Mouse (Mus musculus) spleen, adult 2 months (tissue): ENCODE results near the gene Cept1. TPM values are rescaled to one million over a fixed set of nuclear protein-coding genes. Genes with fewer than 3 reads are reported as not detected.

ENCODE experiments used
- DNase-seq, 2 experiments: peaks; one replicate each; pipeline versions ENCODE4 v3.0.0 to v3.0.0-alpha.2; 2012 to 2021; ENCODE audit warnings: low spot score in 2 of 2, low read depth in 1 of 2
- H3K27ac ChIP-seq: fragments of 200-500 bp; 2 replicates; pipeline ENCODE4 v1.5.1; 2012; ENCODE audit warnings: low read length, inconsistent platforms; ENCODE audit not compliant: insufficient read depth
- H3K27me3 ChIP-seq: fragments of 200-500 bp; 2 replicates; pipeline ENCODE4 v1.6.1; 2012; ENCODE audit warnings: mild to moderate bottlenecking, moderate library complexity, low read length, inconsistent platforms; ENCODE audit not compliant: control insufficient read depth, insufficient read depth
- H3K36me3 ChIP-seq: fragments of 200-500 bp; 2 replicates; pipeline ENCODE4 v1.6.1; 2012; ENCODE audit warnings: mild to moderate bottlenecking, low read length, inconsistent platforms; ENCODE audit not compliant: control insufficient read depth, insufficient read depth
- H3K4me1 ChIP-seq: fragments of 200-500 bp; 2 replicates; pipeline ENCODE4 v1.6.1; 2011; ENCODE audit warnings: inconsistent platforms; ENCODE audit not compliant: control insufficient read depth, insufficient read depth, insufficient read length
- H3K4me3 ChIP-seq: fragments of 200-500 bp; 2 replicates; pipeline ENCODE4 v1.5.1; 2011; ENCODE audit warnings: mild to moderate bottlenecking, inconsistent platforms; ENCODE audit not compliant: insufficient read depth, insufficient read length; ENCODE audit errors: extremely low read depth
- CTCF ChIP-seq: fragments of 200-500 bp; IDR thresholded peaks from 2 replicates; pipeline ENCODE4 v1.5.1; 2011; ENCODE audit warnings: mild to moderate bottlenecking, inconsistent platforms; ENCODE audit not compliant: insufficient read depth, insufficient read length, insufficient replicate concordance; ENCODE audit errors: extremely low read depth
- POLR2A ChIP-seq: fragments of 200-500 bp; IDR thresholded peaks from 2 replicates; pipeline ENCODE4 v1.6.1; 2011; ENCODE audit warnings: low read depth, low read length, inconsistent platforms
- WGBS: fragments of 180-500 bp; shearing (Covaris S2); methylation state at CpG from one replicate; pipeline ENCODE4 v1.1.7; 2018; 5-methylcytosine and 5-hydroxymethylcytosine counted together
- polyA plus RNA-seq: library from polyadenylated mRNA; depleted of rRNA; stranded (reverse); fragments of >200 nt; gene quantifications from 2 replicates; pipeline ENCODE4 v1.2.3, GENCODE M21; 2012

Cept1 gene
- polyA plus RNA-seq, 1 experiment = 13.4 TPM

DNA sequence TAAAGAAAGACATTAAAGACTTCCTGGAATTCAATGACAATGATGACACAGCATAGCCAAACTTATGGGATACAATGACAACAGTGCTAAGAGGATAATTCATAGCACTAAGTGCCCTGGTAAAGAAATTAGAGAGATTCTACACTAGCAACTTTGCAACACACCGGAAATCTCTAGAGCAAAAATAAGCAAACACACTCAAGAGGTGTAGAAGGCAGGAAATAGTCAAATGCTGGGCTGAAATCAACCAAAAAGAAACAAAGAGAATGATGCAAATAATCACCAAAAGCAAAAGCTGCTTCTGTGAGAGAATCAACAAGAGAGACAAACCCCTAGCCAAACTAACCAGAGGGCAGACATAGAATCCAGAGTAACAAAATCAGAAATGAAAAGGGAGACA is 24.9 kb downstream of the Cept1 start:
- Histone ChIP-seq H3K4me3 (no peak overlapping the region), H3K4me1 (no peaks in the 10 kb centered on the region; the same call in 1 of the 2 replicates), H3K27me3 (no peaks in the 10 kb centered on the region), H3K36me3 (peaks cover 2% of the 10 kb centered on the region; the same call in 1 of the 2 replicates), H3K27ac (no peak overlapping the region)
- WGBS = 86% methylated on average over 1 of the region's 1 CpGs
- TF ChIP-seq POLR2A = no peak
- no peak for TF ChIP-seq CTCF
- DNase-seq = no peak

DNA sequence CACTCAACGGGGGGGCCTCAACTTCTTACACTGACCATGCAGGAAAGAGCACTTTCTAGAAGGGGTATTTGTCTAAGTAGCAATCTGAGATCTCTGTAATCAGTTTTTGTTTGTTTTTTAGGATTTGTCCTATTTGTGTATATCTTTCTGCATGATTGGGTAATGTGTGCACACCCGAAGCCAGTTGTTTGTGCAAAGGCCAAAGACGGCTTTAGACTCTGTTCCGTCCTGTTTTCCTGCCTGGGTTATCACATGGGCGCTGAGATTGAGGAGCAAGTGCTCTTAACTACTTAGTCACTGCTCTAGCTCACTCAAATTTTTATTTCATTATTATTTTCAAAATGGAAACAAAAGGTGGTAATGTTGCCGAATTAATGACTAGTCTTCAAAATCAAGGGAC is 32.6 kb downstream of the Cept1 start:
- H3K4me1 ChIP-seq = no peaks in the 10 kb centered on the region; the same call in 1 of the 2 replicates
- peaks cover 3% of the 10 kb centered on the region; the same call in 1 of the 2 replicates for H3K36me3 ChIP-seq
- DNase-seq = no peak
- H3K27ac ChIP-seq = no peak overlapping the region
- 94% methylated on average over 6 of the region's 6 CpGs for WGBS
- no peak for TF ChIP-seq CTCF
- TF ChIP-seq POLR2A = no peak
- H3K4me3 ChIP-seq = no peak overlapping the region
- no peaks in the 10 kb centered on the region for H3K27me3 ChIP-seq

DNA sequence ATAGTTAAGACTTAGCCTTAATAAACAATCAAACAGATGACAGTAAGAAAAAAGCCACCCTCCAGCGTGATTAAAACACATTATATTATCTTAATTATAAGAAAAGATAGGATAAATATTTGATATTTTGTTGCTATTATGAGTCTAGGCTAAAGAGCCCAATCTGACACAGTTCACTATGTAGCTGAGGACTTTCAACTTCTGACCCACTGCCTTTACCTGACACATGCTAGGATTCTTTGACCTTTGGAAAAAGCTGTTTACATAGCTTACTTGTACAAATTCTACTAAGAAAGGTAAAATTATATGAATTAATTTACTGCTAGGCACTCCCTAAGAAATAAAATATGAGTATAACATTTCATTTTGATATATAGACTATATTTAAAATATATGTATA is 36.9 kb downstream of the Cept1 start:
- no peak for DNase-seq
- peaks cover 3% of the 10 kb centered on the region; the same call in 1 of the 2 replicates for H3K36me3 ChIP-seq
- H3K27ac ChIP-seq = no peak overlapping the region
- H3K27me3 ChIP-seq = no peaks in the 10 kb centered on the region
- H3K4me3 ChIP-seq = no peak overlapping the region
- 100% methylated on average over 1 of the region's 1 CpGs for WGBS
- no peak for TF ChIP-seq CTCF
- TF ChIP-seq POLR2A = no peak
- H3K4me1 ChIP-seq = no peaks in the 10 kb centered on the region

DNA sequence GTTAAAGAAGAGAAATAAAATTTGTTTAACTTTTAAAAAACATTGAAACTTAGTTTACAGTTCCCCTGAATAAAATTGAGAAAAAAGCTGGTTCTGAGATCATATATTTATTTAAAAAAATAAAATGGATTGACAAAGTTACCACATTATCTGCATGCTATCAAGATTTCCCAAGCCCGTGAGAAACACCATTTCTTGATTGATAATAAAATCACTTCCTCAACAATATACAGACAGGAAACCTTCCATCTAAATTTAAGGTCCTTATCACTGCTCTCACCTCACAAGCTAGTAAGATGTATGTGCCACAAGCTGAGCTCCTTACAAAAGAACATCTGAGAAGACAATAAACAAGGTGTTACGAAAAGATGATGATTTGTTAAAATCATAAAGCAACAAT is 44.7 kb downstream of the Cept1 start:
- H3K36me3 ChIP-seq = peaks cover 40% of the 10 kb centered on the region
- no peak for DNase-seq
- no peaks in the 10 kb centered on the region for H3K4me1 ChIP-seq
- 84% methylated on average over 2 of the region's 2 CpGs for WGBS
- H3K27ac ChIP-seq = no peak overlapping the region
- H3K4me3 ChIP-seq = no peak overlapping the region
- TF ChIP-seq POLR2A (no peak), CTCF (no peak)
- no peaks in the 10 kb centered on the region for H3K27me3 ChIP-seq

DNA sequence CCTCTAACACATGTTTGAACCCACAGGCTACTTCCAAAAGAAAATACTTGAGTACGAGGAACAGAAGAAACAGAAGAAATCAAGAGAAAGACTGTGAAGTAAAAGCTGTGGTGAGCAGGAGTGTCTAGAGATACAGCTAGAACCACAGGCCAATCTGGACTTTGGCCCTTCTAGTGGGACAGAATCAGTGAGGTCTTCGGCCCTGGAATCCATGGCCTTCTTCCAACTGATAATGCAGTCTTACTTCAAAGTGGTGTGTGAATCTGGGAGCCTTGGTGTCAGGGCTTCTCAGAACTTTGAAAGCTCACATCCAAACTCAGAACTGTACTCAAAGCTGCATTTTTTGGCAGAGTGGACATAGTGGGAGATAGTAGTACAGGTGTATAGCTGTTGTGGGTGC is 47.1 kb downstream of the Cept1 start:
- no peaks in the 10 kb centered on the region for H3K27me3 ChIP-seq
- DNase-seq = no peak
- no peak overlapping the region for H3K27ac ChIP-seq
- H3K4me3 ChIP-seq = no peak overlapping the region
- H3K36me3 ChIP-seq = peaks cover 41% of the 10 kb centered on the region
- peaks cover 6% of the 10 kb centered on the region; the same call in 1 of the 2 replicates for H3K4me1 ChIP-seq
- TF ChIP-seq CTCF = no peak
- TF ChIP-seq POLR2A = no peak
- WGBS = 97% methylated on average over 2 of the region's 2 CpGs

DNA sequence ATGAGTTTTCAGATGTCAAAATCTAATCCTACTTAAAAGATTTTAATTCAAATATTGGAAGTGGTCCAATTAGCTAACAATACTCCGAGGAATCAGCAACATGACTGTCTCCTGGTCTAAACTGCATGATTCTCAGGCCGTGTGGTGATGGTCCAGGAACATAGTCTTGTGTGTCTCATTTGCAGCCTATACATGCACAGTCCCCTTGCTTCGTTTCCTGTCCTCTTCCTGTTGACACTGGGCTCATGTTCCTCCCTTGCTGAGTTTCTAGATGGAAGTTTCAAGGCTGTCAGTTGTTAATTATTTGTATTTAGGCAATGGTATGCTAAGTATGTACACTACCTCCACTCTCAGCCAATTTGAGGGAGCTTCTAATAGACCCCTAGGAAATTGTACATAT is 50.6 kb downstream of the Cept1 start:
- 46% methylated on average over 3 of the region's 3 CpGs for WGBS
- Histone ChIP-seq H3K36me3 (peaks cover 45% of the 10 kb centered on the region), H3K27me3 (no peaks in the 10 kb centered on the region), H3K4me1 (peaks cover 8% of the 10 kb centered on the region; the same call in 1 of the 2 replicates), H3K4me3 (no peak overlapping the region), H3K27ac (no peak overlapping the region)
- TF ChIP-seq CTCF = no peak
- TF ChIP-seq POLR2A = no peak
- DNase-seq = no peak

DNA sequence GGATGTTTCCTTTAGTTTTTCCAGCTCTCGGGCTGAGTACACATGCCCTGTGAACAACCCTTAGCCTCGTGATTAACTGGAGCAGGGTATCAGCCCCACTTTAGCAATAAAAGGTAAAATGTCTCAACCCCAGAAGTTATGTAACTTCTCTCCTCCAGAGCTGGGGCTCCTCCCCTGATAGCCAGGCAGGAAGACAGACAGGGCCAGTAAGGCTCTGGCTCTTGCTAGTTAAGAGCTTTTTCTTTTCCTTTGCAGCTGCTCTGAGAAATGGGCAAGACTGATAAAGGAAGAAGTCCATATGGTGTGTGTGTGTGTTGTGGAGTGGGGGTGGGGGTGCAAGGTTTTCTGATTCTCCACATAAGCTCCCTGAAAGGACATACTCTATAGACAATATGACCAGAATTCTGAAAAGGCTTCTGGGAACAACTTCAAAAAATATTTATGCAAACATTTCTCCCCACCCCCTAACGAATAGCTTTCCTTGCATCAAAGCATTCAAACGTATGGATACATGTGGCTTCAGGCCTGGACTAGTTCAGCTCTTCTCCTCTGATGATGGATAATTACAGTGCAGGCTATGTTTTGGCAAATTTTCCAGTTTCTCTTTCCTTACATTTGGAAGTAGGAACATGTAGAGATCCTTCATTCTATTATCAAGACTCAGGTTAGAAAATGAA is 51.4 kb downstream of the Cept1 start:
- no peak overlapping the region; the same call in 1 of the 2 replicates for H3K27ac ChIP-seq
- DNase-seq = no peak
- H3K4me1 ChIP-seq = peaks cover 8% of the 10 kb centered on the region; the same call in 1 of the 2 replicates
- 61% methylated on average over 4 of the region's 4 CpGs for WGBS
- H3K36me3 ChIP-seq = peaks cover 46% of the 10 kb centered on the region
- TF ChIP-seq CTCF (no peak), POLR2A (no peak)
- no peaks in the 10 kb centered on the region for H3K27me3 ChIP-seq
- no peak overlapping the region for H3K4me3 ChIP-seq
